Mouse (Mus musculus): ENCODE data around the gene Sox6.

GRCm38 (mm10) chr7:115426161-115426982 lies 612.2 kb downstream of the Sox6 start:
- TF ChIP-seq ZNF384 (IDR thresholded peaks at IDR 0.05; ENCODE audit: low read depth, low read length) (no peak), ZC3H11A (IDR thresholded peaks at IDR 0.05; ENCODE audit: borderline replicate concordance, low read depth, low read length) (no peak)
